Mouse (Mus musculus) kidney, adult 2 months (tissue): Measurements from ENCODE around the gene Arrdc3. TPM values are rescaled to one million over a fixed set of nuclear protein-coding genes. Genes with fewer than 3 reads are reported as not detected.
"Not testable (repeated sequence)": the region's sequence is repeated elsewhere in the genome, so short reads cannot be mapped to it uniquely, and the experiment has no call there.

Experiments used
- DNase-seq: peaks from one replicate; pipeline ENCODE4 v3.0.0; 2021
- H3K27ac ChIP-seq: fragments of 200-500 bp; 2 replicates; pipeline ENCODE4 v1.5.1; 2012; ENCODE audit warnings: low read depth, low read length, control low read depth, inconsistent platforms; ENCODE audit not compliant: insufficient read depth
- H3K27me3 ChIP-seq: fragments of 200-500 bp; replicated peaks from 2 replicates; pipeline ENCODE4 v1.6.1; 2012; ENCODE audit warnings: mild to moderate bottlenecking, moderate library complexity, low read length, inconsistent platforms; ENCODE audit not compliant: control insufficient read depth, insufficient read depth
- H3K36me3 ChIP-seq: fragments of 200-500 bp; 2 replicates; pipeline ENCODE4 v1.6.1; 2012; ENCODE audit warnings: mild to moderate bottlenecking, moderate library complexity, low read length, inconsistent platforms; ENCODE audit not compliant: control insufficient read depth, insufficient read depth
- H3K4me1 ChIP-seq: fragments of 200-500 bp; 2 replicates; pipeline ENCODE4 v1.6.1; 2011; ENCODE audit warnings: low read length; ENCODE audit not compliant: control insufficient read depth, insufficient read depth
- H3K4me3 ChIP-seq: fragments of 200-500 bp; 2 replicates; pipeline ENCODE4 v1.5.1; 2011; ENCODE audit warnings: mild to moderate bottlenecking, low read depth, low read length, control low read depth; ENCODE audit not compliant: insufficient read depth
- CTCF ChIP-seq: fragments of 200-500 bp; conservative IDR thresholded peaks from 2 replicates; pipeline ENCODE4 v1.5.1; 2011; ENCODE audit warnings: low read depth, mild to moderate bottlenecking, control low read depth, low read length, moderate library complexity, mixed read lengths; ENCODE audit not compliant: insufficient read depth, insufficient read length
- POLR2A ChIP-seq: fragments of 200-500 bp; IDR thresholded peaks from one replicate; pipeline ENCODE4 v1.6.1; 2011; ENCODE audit warnings: low read depth, low read length, control low read depth
- WGBS: fragments of 180-500 bp; shearing (Covaris S2); methylation state at CpG from one replicate; pipeline ENCODE4 v1.1.7; 2018; 5-methylcytosine and 5-hydroxymethylcytosine counted together
- polyA plus RNA-seq: library from polyadenylated mRNA; depleted of rRNA; stranded (reverse); fragments of >200 nt; gene quantifications from 2 replicates; pipeline ENCODE4 v1.2.3, GENCODE M21; 2012

Gene Arrdc3
- polyA plus RNA-seq, 1 experiment = 41.9 TPM

GRCm38 (mm10) chr13:80883649-80884376, 629 bp downstream of the Arrdc3 start:
- peak; percentile 64 for DNase-seq
- under 1% methylated on average over 23 of the region's 23 CpGs for WGBS
- H3K4me3 ChIP-seq = peak overlapping the region; percentile 86
- H3K4me1 ChIP-seq = peaks cover 3% of the 10 kb centered on the region; the same call in 1 of the 2 replicates
- H3K27me3 ChIP-seq = no peaks in the 10 kb centered on the region
- TF ChIP-seq CTCF (no peak), POLR2A (no peak)
- peaks cover 1% of the 10 kb centered on the region; the same call in 1 of the 2 replicates for H3K36me3 ChIP-seq
- H3K27ac ChIP-seq = peak overlapping the region; percentile 100

GRCm38 (mm10) chr13:80884377-80884983, 1.3 kb downstream of the Arrdc3 start:
- DNase-seq = peak; percentile 84

GRCm38 (mm10) chr13:80885103-80885833, 2.1 kb downstream of the Arrdc3 start:
- Histone ChIP-seq H3K36me3 (peaks cover 7% of the 10 kb centered on the region), H3K27ac (peak overlapping the region; percentile 98), H3K27me3 (no peaks in the 10 kb centered on the region), H3K4me1 (peaks cover 3% of the 10 kb centered on the region; the same call in 1 of the 2 replicates), H3K4me3 (peak overlapping the region; percentile 86)
- under 1% methylated on average over 47 of the region's 47 CpGs for WGBS
- TF ChIP-seq POLR2A (peak; percentile 85), CTCF (no peak)
- DNase-seq = peak; percentile 97

More at GRCm38 (mm10) chr13:80884377-80884983, 1.3 kb downstream of the Arrdc3 start:
- Histone ChIP-seq H3K4me1 (peaks cover 3% of the 10 kb centered on the region; the same call in 1 of the 2 replicates), H3K27me3 (no peaks in the 10 kb centered on the region), H3K4me3 (peak overlapping the region; percentile 86), H3K36me3 (peaks cover 3% of the 10 kb centered on the region; the same call in 1 of the 2 replicates), H3K27ac (peak overlapping the region; percentile 100)
- WGBS = under 1% methylated on average over 15 of the region's 15 CpGs
- TF ChIP-seq CTCF (no peak), POLR2A (no peak)

- no peak for TF ChIP-seq CTCF
- TF ChIP-seq POLR2A = no peak
- under 1% methylated on average over 72 of the region's 72 CpGs for WGBS
- peak; percentile 96 for DNase-seq
- peaks cover 13% of the 10 kb centered on the region for H3K36me3 ChIP-seq
- H3K27me3 ChIP-seq = no peaks in the 10 kb centered on the region
- peak overlapping the region; percentile 98 for H3K27ac ChIP-seq
- H3K4me3 ChIP-seq = peak overlapping the region; percentile 86
- peaks cover 3% of the 10 kb centered on the region; the same call in 1 of the 2 replicates for H3K4me1 ChIP-seq
These were observed 2.9 kb downstream of the Arrdc3 start for GRCm38 (mm10) chr13:80885834-80886663.

- TF ChIP-seq POLR2A (no peak), CTCF (no peak)
- Histone ChIP-seq H3K4me1 (peaks cover 3% of the 10 kb centered on the region; the same call in 1 of the 2 replicates), H3K4me3 (peak overlapping the region; percentile 86), H3K27me3 (no peaks in the 10 kb centered on the region), H3K36me3 (peaks cover 17% of the 10 kb centered on the region), H3K27ac (peak overlapping the region; percentile 98)
- WGBS = 8% methylated on average over 6 of the region's 6 CpGs
- no peak for DNase-seq
These were observed 3.6 kb downstream of the Arrdc3 start for GRCm38 (mm10) chr13:80886664-80887210.

GRCm38 (mm10) chr13:80887842-80888241, 4.7 kb downstream of the Arrdc3 start:
- WGBS = 27% methylated on average over 2 of the region's 2 CpGs
- DNase-seq = no peak
- H3K4me1 ChIP-seq = peaks cover 2% of the 10 kb centered on the region; the same call in 1 of the 2 replicates
- TF ChIP-seq POLR2A (no peak), CTCF (no peak)
- H3K27ac ChIP-seq = no peak overlapping the region
- H3K4me3 ChIP-seq = no peak overlapping the region
- peaks cover 22% of the 10 kb centered on the region for H3K36me3 ChIP-seq
- no peaks in the 10 kb centered on the region for H3K27me3 ChIP-seq

GRCm38 (mm10) chr13:80894928-80895327, 11.7 kb downstream of the Arrdc3 start:
- WGBS = 56% methylated on average over 3 of the region's 3 CpGs
- DNase-seq, H3K4me3 ChIP-seq, H3K4me1 ChIP-seq, H3K27ac ChIP-seq, H3K27me3 ChIP-seq: not testable (repeated sequence)
- peaks cover 34% of the 10 kb centered on the region for H3K36me3 ChIP-seq
